Mouse (Mus musculus): ENCODE measurements at regions not wholly inside any gene's neighbourhood (a gene's known extent, or its start where the extent isn't known, plus 50 kb on each side); places are given as distances from the start of the nearest gene placed in this dataset.

GRCm38 (mm10) chr10:21685122-21685798, 92.3 kb downstream of the 1700020N01Rik start:
- Histone ChIP-seq H3K4me2 (ENCODE audit: low read depth) (no peak overlapping the region), H3K79me2 (ENCODE audit: control insufficient read depth, insufficient read depth) (no peaks in the 10 kb centered on the region), H3K27me3 (ENCODE audit: control insufficient read depth, insufficient read depth, insufficient read length) (no peaks in the 10 kb centered on the region), H3K4me3 (no peak overlapping the region), H3K36me3 (ENCODE audit: control insufficient read depth, insufficient read depth) (no peaks in the 10 kb centered on the region), H3ac (ENCODE audit: control insufficient read depth, insufficient read length) (no peak overlapping the region)
- TF ChIP-seq REST (IDR thresholded peaks at IDR 0.05; ENCODE audit: insufficient read depth, insufficient read length) (no peak), CEBPB (IDR thresholded peaks at IDR 0.05; ENCODE audit: insufficient read depth, poor library complexity, severe bottlenecking) (no peak), E2F4 (IDR thresholded peaks at IDR 0.05; ENCODE audit: insufficient read depth) (no peak), MYOD1 (IDR thresholded peaks at IDR 0.05; ENCODE audit: control insufficient read depth in 1 of 3, insufficient read length in 2 of 3, low read depth in 2 of 3) (no peak), TCF3 (IDR thresholded peaks at IDR 0.05; ENCODE audit: insufficient read length, low read depth) (no peak), USF1 (IDR thresholded peaks at IDR 0.05; ENCODE audit: low read depth) (no peak), MAX (IDR thresholded peaks at IDR 0.05; ENCODE audit: low read depth) (no peak), POLR2A (IDR thresholded peaks at IDR 0.05; ENCODE audit: insufficient read length, low read depth) (no peak), MYOG (IDR thresholded peaks at IDR 0.05; ENCODE audit: control insufficient read depth in 1 of 3, insufficient read depth in 1 of 3, insufficient read length in 2 of 3, low read depth in 2 of 3) (no peak), SRF (IDR thresholded peaks at IDR 0.05; ENCODE audit: control insufficient read depth, insufficient read length, low read depth) (no peak)

GRCm38 (mm10) chr10:21686060-21686459, 93.1 kb downstream of the 1700020N01Rik start:
- H3ac ChIP-seq (ENCODE audit: control insufficient read depth, insufficient read length): no peak overlapping the region
- no peak overlapping the region for H3K4me2 ChIP-seq (ENCODE audit: low read depth)
- no peaks in the 10 kb centered on the region for H3K27me3 ChIP-seq (ENCODE audit: control insufficient read depth, insufficient read depth, insufficient read length)
- no peak for TF ChIP-seq MYOG (IDR thresholded peaks at IDR 0.05; ENCODE audit: control insufficient read depth in 1 of 3, insufficient read depth in 1 of 3, insufficient read length in 2 of 3, low read depth in 2 of 3)
- no peak for TF ChIP-seq CEBPB (IDR thresholded peaks at IDR 0.05; ENCODE audit: insufficient read depth, poor library complexity, severe bottlenecking)
- TF ChIP-seq REST (IDR thresholded peaks at IDR 0.05; ENCODE audit: insufficient read depth, insufficient read length): no peak
- H3K79me2 ChIP-seq (ENCODE audit: control insufficient read depth, insufficient read depth): no peaks in the 10 kb centered on the region
- no peaks in the 10 kb centered on the region for H3K36me3 ChIP-seq (ENCODE audit: control insufficient read depth, insufficient read depth)
- H3K4me3 ChIP-seq: no peak overlapping the region

GRCm38 (mm10) chr10:21687484-21687883, 94.5 kb downstream of the 1700020N01Rik start:
- no peak overlapping the region for H3K4me3 ChIP-seq
- no peaks in the 10 kb centered on the region for H3K27me3 ChIP-seq (ENCODE audit: control insufficient read depth, insufficient read depth, insufficient read length)
- TF ChIP-seq USF1 (IDR thresholded peaks at IDR 0.05; ENCODE audit: low read depth) (no peak), MYOG (IDR thresholded peaks at IDR 0.05; ENCODE audit: control insufficient read depth in 1 of 3, insufficient read depth in 1 of 3, insufficient read length in 2 of 3, low read depth in 2 of 3) (no peak), CEBPB (IDR thresholded peaks at IDR 0.05; ENCODE audit: insufficient read depth, poor library complexity, severe bottlenecking) (no peak)
- H3K4me2 ChIP-seq (ENCODE audit: low read depth): no peak overlapping the region
- no peaks in the 10 kb centered on the region for H3K36me3 ChIP-seq (ENCODE audit: control insufficient read depth, insufficient read depth)
- H3ac ChIP-seq (ENCODE audit: control insufficient read depth, insufficient read length): no peak overlapping the region
- H3K79me2 ChIP-seq (ENCODE audit: control insufficient read depth, insufficient read depth): no peaks in the 10 kb centered on the region

DNA sequence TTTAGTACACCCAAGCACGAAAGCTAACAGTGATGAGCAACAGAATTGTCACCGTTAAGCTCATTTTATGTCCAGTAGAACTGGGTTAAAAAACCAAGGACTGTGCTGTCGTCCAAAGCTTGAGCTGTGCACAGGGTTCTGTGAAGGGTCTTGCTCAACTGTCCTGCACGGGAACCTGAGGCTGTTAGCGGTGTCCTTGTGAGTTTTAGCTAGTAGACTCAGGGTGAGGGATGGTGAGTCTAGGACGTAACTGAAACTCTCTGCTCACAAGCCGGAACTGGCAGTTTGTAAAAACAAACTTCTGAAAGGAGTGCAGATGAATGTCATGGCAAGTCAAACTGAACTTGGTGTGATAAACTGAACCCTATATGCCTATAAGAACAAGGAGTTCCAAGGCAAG, 95.6 kb downstream of the 1700020N01Rik start:
- TF ChIP-seq MAX (IDR thresholded peaks at IDR 0.05; ENCODE audit: low read depth) (no peak), USF1 (IDR thresholded peaks at IDR 0.05; ENCODE audit: low read depth) (no peak), POLR2AphosphoS2 (IDR thresholded peaks at IDR 0.05; ENCODE audit: insufficient read length, low read depth) (no peak), TCF3 (IDR thresholded peaks at IDR 0.05; ENCODE audit: insufficient read length, low read depth) (no peak), REST (IDR thresholded peaks at IDR 0.05; ENCODE audit: insufficient read depth, insufficient read length) (no peak), SRF (IDR thresholded peaks at IDR 0.05; ENCODE audit: control insufficient read depth, insufficient read length, low read depth) (no peak), TCF12 (IDR thresholded peaks at IDR 0.05; ENCODE audit: insufficient read depth, poor library complexity, severe bottlenecking) (no peak), E2F4 (IDR thresholded peaks at IDR 0.05; ENCODE audit: insufficient read depth) (no peak), MYOG (IDR thresholded peaks at IDR 0.05; ENCODE audit: control insufficient read depth in 1 of 3, insufficient read depth in 1 of 3, insufficient read length in 2 of 3, low read depth in 2 of 3) (no peak), CEBPB (IDR thresholded peaks at IDR 0.05; ENCODE audit: insufficient read depth, poor library complexity, severe bottlenecking) (no peak)
- Histone ChIP-seq H3K27me3 (ENCODE audit: control insufficient read depth, insufficient read depth, insufficient read length) (no peaks in the 10 kb centered on the region), H3K4me3 (no peak overlapping the region), H3ac (ENCODE audit: control insufficient read depth, insufficient read length) (no peak overlapping the region), H3K79me2 (ENCODE audit: control insufficient read depth, insufficient read depth) (no peaks in the 10 kb centered on the region), H3K36me3 (ENCODE audit: control insufficient read depth, insufficient read depth) (no peaks in the 10 kb centered on the region), H3K4me2 (ENCODE audit: low read depth) (no peak overlapping the region)

- Histone ChIP-seq H3K4me2 (ENCODE audit: low read depth) (no peak overlapping the region), H3K27me3 (ENCODE audit: control insufficient read depth, insufficient read depth, insufficient read length) (no peaks in the 10 kb centered on the region), H3ac (ENCODE audit: control insufficient read depth, insufficient read length) (no peak overlapping the region), H3K4me3 (no peak overlapping the region), H3K79me2 (ENCODE audit: control insufficient read depth, insufficient read depth) (no peaks in the 10 kb centered on the region), H3K36me3 (ENCODE audit: control insufficient read depth, insufficient read depth) (no peaks in the 10 kb centered on the region)
- TF ChIP-seq POLR2A (IDR thresholded peaks at IDR 0.05; ENCODE audit: insufficient read length, low read depth): no peak
- no peak for TF ChIP-seq CEBPB (IDR thresholded peaks at IDR 0.05; ENCODE audit: insufficient read depth, poor library complexity, severe bottlenecking)
- TF ChIP-seq TCF3 (IDR thresholded peaks at IDR 0.05; ENCODE audit: insufficient read length, low read depth): no peak
- no peak for TF ChIP-seq MAX (IDR thresholded peaks at IDR 0.05; ENCODE audit: low read depth)
Measured at GRCm38 (mm10) chr10:21689847-21690269, 96.9 kb downstream of the 1700020N01Rik start.
